Mouse (Mus musculus): ENCODE measurements around the gene Itgav. TPM values are rescaled to one million over a fixed set of nuclear protein-coding genes. Genes with fewer than 3 reads are reported as not detected.

Itgav gene
- total RNA-seq, 4 experiments from 2014 or later: 39.5 to 53.4 (median 47.1) TPM

GRCm38 (mm10) chr2:83812483-83813272 is 88.5 kb downstream of the Itgav start, which contains the start of gene Fam171b:
Gene Fam171b, plus strand, starts transcription at chr2:83812636.
- peak; percentile 22 to 57 for DNase-seq (ENCODE audit: low spot score in 2 of 2)

- DNase-seq (ENCODE audit: low spot score in 2 of 2): no peak
Measured at GRCm38 (mm10) chr2:83813273-83813892, 89.2 kb downstream of the Itgav start.

GRCm38 (mm10) chr2:83814009-83814408 is 89.8 kb downstream of the Itgav start:
- peak in 1 of 2 experiments; percentile 17 for DNase-seq (ENCODE audit: low spot score in 2 of 2)

GRCm38 (mm10) chr2:83816147-83816546 is 92.0 kb downstream of the Itgav start:
- DNase-seq (ENCODE audit: low spot score in 2 of 2): no peak

GRCm38 (mm10) chr2:83825161-83825560 is 101.0 kb downstream of the Itgav start:
- DNase-seq (ENCODE audit: low spot score in 2 of 2): no peak

- DNase-seq (ENCODE audit: low spot score in 2 of 2): no peak
Measured at GRCm38 (mm10) chr2:83828895-83829539, 104.8 kb downstream of the Itgav start.

GRCm38 (mm10) chr2:83832903-83833302 is 108.7 kb downstream of the Itgav start:
- no peak for DNase-seq (ENCODE audit: low spot score in 2 of 2)

GRCm38 (mm10) chr2:83835313-83836070 is 111.3 kb downstream of the Itgav start:
- DNase-seq (ENCODE audit: low spot score in 2 of 2): no peak

- no peak for DNase-seq (ENCODE audit: low spot score in 2 of 2)
Measured at GRCm38 (mm10) chr2:83848495-83848894, 124.3 kb downstream of the Itgav start.

- DNase-seq (ENCODE audit: low spot score in 2 of 2): no peak
Measured at GRCm38 (mm10) chr2:83853423-83853822, 129.2 kb downstream of the Itgav start.

- no peak for DNase-seq (ENCODE audit: low spot score in 2 of 2)
Measured at GRCm38 (mm10) chr2:83856236-83856635, 132.0 kb downstream of the Itgav start.

Other genes starting within 250 kb of the Itgav start
- 10 to 100 TPM; 69.6 to 86.3 (median 73.3) TPM for gene Zc3h15, start 80.0 kb upstream of the Itgav start, total RNA-seq (2022)
- gene Fam171b, start 88.2 kb downstream of the Itgav start, total RNA-seq (2022): 1 to 10 TPM in 2 of 4 experiments, under 1 TPM in 2; 0.56 to 1.5 (median 0.97) TPM
- gene Zswim2, start 216.8 kb downstream of the Itgav start, total RNA-seq (2022): not detected
- gene Gm13698, start 231.3 kb downstream of the Itgav start, total RNA-seq (2022): under 1 TPM in 3 of 4 experiments, not detected in 1; 0.65 to 0.91 (median 0.80) TPM
- under 1 TPM in 3 of 4 experiments, not detected in 1; 0.65 to 0.91 (median 0.80) TPM for gene Gm13693, start 237.1 kb downstream of the Itgav start, total RNA-seq (2022)
- gene Gm13695, start 242.9 kb downstream of the Itgav start, total RNA-seq (2022): 1 to 10 TPM in 1 of 4 experiments, under 1 TPM in 2, not detected in 1; 0.65 to 5.6 (median 0.91) TPM
- under 1 TPM in 3 of 4 experiments, not detected in 1; 0.65 to 0.91 (median 0.80) TPM for gene Gm13696, start 248.7 kb downstream of the Itgav start, total RNA-seq (2022)